Mouse (Mus musculus): ENCODE measurements at regions not wholly inside any gene's neighbourhood (a gene's known extent, or its start where the extent isn't known, plus 50 kb on each side); places are given as distances from the start of the nearest gene placed in this dataset.
"Not testable (repeated sequence)": the region's sequence is repeated elsewhere in the genome, so short reads cannot be mapped to it uniquely, and the experiment has no call there.

- H3K4me1 ChIP-seq (ENCODE audit: control insufficient read depth, insufficient read depth, low read length), result no peaks in the 10 kb centered on the region
- H3K4me2 ChIP-seq (ENCODE audit: low read depth, low read length), result no peak overlapping the region
- WGBS, result 71% methylated on average over 6 of the region's 6 CpGs
- no peak for ATAC-seq (replicated peaks; ENCODE audit: extremely low read depth, insufficient read depth, low FRiP score)
- no peak overlapping the region for H3K27ac ChIP-seq (ENCODE audit: low read length)
- no peak overlapping the region for H3K4me3 ChIP-seq (ENCODE audit: low read length)
- H3K27me3 ChIP-seq (ENCODE audit: control insufficient read depth, insufficient read depth, low read length), result no peaks in the 10 kb centered on the region
- H3K9me3 ChIP-seq (replicated peaks; ENCODE audit: control insufficient read depth, low read length), result no peaks in the 10 kb centered on the region
- H3K36me3 ChIP-seq (ENCODE audit: control insufficient read depth, insufficient read depth), result no peaks in the 10 kb centered on the region
- no peak overlapping the region for H3K9ac ChIP-seq (ENCODE audit: low read length)
Measured at GRCm38 (mm10) chr7:73251187-73251740, 124.0 kb upstream of the Rgma start.

DNA sequence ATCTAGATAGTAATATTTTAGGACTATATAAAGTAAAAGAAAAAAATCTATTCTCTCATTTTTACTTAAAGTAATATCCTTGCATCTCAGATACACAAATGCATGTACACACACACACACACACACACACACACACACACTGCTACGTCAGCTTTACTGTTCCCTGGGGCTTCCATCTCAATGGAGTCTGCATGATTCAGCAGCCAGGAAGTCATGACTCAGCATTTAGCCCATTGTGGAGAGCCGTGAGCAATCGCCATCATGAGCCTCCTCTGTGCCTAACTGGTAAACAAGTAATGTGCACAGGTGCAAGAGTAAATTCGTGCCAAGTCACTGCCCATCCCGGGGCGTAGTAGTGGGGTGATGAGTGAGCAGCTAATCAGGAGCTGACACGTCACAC lies 120.3 kb upstream of the Rgma start:
- WGBS, result 72% methylated on average over 4 of the region's 7 CpGs
- not testable (repeated sequence) for H3K27me3 ChIP-seq (ENCODE audit: control insufficient read depth, insufficient read depth, low read length); H3K9me3 ChIP-seq (replicated peaks; ENCODE audit: control insufficient read depth, low read length); H3K4me1 ChIP-seq (ENCODE audit: control insufficient read depth, insufficient read depth, low read length); H3K9ac ChIP-seq (ENCODE audit: low read length); H3K4me2 ChIP-seq (ENCODE audit: low read depth, low read length); ATAC-seq (replicated peaks; ENCODE audit: extremely low read depth, insufficient read depth, low FRiP score); H3K4me3 ChIP-seq (ENCODE audit: low read length); H3K36me3 ChIP-seq (ENCODE audit: control insufficient read depth, insufficient read depth); H3K27ac ChIP-seq (ENCODE audit: low read length)

- no peak overlapping the region for H3K4me3 ChIP-seq (ENCODE audit: low read length)
- no peak overlapping the region for H3K27ac ChIP-seq (ENCODE audit: low read length)
- no peaks in the 10 kb centered on the region for H3K4me1 ChIP-seq (ENCODE audit: control insufficient read depth, insufficient read depth, low read length)
- no peak for ATAC-seq (replicated peaks; ENCODE audit: extremely low read depth, insufficient read depth, low FRiP score)
- H3K27me3 ChIP-seq (ENCODE audit: control insufficient read depth, insufficient read depth, low read length), result no peaks in the 10 kb centered on the region
- no peak overlapping the region for H3K4me2 ChIP-seq (ENCODE audit: low read depth, low read length)
- H3K9me3 ChIP-seq (replicated peaks; ENCODE audit: control insufficient read depth, low read length), result no peaks in the 10 kb centered on the region
- no peaks in the 10 kb centered on the region for H3K36me3 ChIP-seq (ENCODE audit: control insufficient read depth, insufficient read depth)
- no peak overlapping the region for H3K9ac ChIP-seq (ENCODE audit: low read length)
- 58% methylated on average over 4 of the region's 4 CpGs for WGBS
Measured at GRCm38 (mm10) chr7:73260140-73260539, 115.2 kb upstream of the Rgma start.

- no peak for ATAC-seq (replicated peaks; ENCODE audit: extremely low read depth, insufficient read depth, low FRiP score)
- H3K27ac ChIP-seq (ENCODE audit: low read length), result no peak overlapping the region
- no peak overlapping the region for H3K4me2 ChIP-seq (ENCODE audit: low read depth, low read length)
- WGBS, result 75% methylated on average over 5 of the region's 5 CpGs
- H3K4me3 ChIP-seq (ENCODE audit: low read length), result no peak overlapping the region
- H3K27me3 ChIP-seq (ENCODE audit: control insufficient read depth, insufficient read depth, low read length), result no peaks in the 10 kb centered on the region
- no peaks in the 10 kb centered on the region for H3K9me3 ChIP-seq (replicated peaks; ENCODE audit: control insufficient read depth, low read length)
- no peak overlapping the region for H3K9ac ChIP-seq (ENCODE audit: low read length)
- no peaks in the 10 kb centered on the region for H3K36me3 ChIP-seq (ENCODE audit: control insufficient read depth, insufficient read depth)
- H3K4me1 ChIP-seq (ENCODE audit: control insufficient read depth, insufficient read depth, low read length), result no peaks in the 10 kb centered on the region
Measured at GRCm38 (mm10) chr7:73261750-73262149, 113.6 kb upstream of the Rgma start.

DNA sequence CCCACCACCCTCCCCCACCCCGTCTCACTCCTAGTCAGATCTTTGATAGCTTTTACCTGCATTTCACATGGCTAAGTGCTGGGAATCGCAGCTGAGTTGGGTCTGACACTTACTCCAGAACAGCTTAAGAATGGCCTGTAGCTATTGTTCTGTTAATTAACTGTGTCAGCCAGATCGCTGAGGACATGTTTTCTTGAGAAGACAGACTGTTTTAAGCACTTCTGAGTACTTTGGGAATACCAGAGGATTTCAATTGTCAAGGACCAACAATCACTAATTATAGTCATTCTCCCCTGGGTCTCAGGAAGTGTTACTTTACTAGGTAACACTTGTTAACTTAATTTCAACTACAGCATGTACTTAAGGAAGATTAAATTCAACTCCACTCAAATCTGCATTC lies 112.8 kb upstream of the Rgma start:
- no peak for ATAC-seq (replicated peaks; ENCODE audit: extremely low read depth, insufficient read depth, low FRiP score)
- H3K9ac ChIP-seq (ENCODE audit: low read length), result no peak overlapping the region
- no peak overlapping the region for H3K4me3 ChIP-seq (ENCODE audit: low read length)
- WGBS, result 53% methylated on average over 3 of the region's 3 CpGs
- H3K27me3 ChIP-seq (ENCODE audit: control insufficient read depth, insufficient read depth, low read length), result no peaks in the 10 kb centered on the region
- no peaks in the 10 kb centered on the region for H3K9me3 ChIP-seq (replicated peaks; ENCODE audit: control insufficient read depth, low read length)
- H3K36me3 ChIP-seq (ENCODE audit: control insufficient read depth, insufficient read depth), result no peaks in the 10 kb centered on the region
- H3K4me2 ChIP-seq (ENCODE audit: low read depth, low read length), result no peak overlapping the region
- no peaks in the 10 kb centered on the region for H3K4me1 ChIP-seq (ENCODE audit: control insufficient read depth, insufficient read depth, low read length)
- no peak overlapping the region for H3K27ac ChIP-seq (ENCODE audit: low read length)

DNA sequence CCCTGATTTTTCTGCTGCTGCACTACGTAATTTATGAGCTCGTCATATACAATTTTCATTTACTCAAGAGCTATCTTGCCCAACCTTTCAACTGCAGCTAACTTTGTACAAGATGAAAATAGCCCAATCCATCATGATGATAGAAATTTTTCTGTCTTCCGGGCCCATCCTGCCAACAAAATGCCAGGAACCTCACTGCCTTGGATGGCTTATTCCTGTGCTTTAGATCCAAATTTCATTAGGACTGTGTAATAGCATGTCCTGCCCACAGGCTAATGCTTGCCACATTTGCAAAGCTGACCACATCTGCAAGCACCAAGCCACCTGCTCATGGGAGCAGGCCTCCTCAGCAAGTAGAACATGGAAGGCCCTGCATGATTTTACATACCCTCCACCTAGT lies 105.7 kb upstream of the Rgma start:
- no peak overlapping the region for H3K4me3 ChIP-seq (ENCODE audit: low read length)
- no peaks in the 10 kb centered on the region for H3K9me3 ChIP-seq (replicated peaks; ENCODE audit: control insufficient read depth, low read length)
- H3K27ac ChIP-seq (ENCODE audit: low read length), result no peak overlapping the region
- H3K4me1 ChIP-seq (ENCODE audit: control insufficient read depth, insufficient read depth, low read length), result no peaks in the 10 kb centered on the region
- no peaks in the 10 kb centered on the region for H3K27me3 ChIP-seq (ENCODE audit: control insufficient read depth, insufficient read depth, low read length)
- no peak for ATAC-seq (replicated peaks; ENCODE audit: extremely low read depth, insufficient read depth, low FRiP score)
- H3K4me2 ChIP-seq (ENCODE audit: low read depth, low read length), result no peak overlapping the region
- no peaks in the 10 kb centered on the region for H3K36me3 ChIP-seq (ENCODE audit: control insufficient read depth, insufficient read depth)
- H3K9ac ChIP-seq (ENCODE audit: low read length), result no peak overlapping the region
- WGBS, result 86% methylated on average over 3 of the region's 3 CpGs

GRCm38 (mm10) chr7:73272787-73273186 lies 102.5 kb upstream of the Rgma start:
- ATAC-seq (replicated peaks; ENCODE audit: extremely low read depth, insufficient read depth, low FRiP score), result no peak
- Histone ChIP-seq H3K27ac (ENCODE audit: low read length) (no peak overlapping the region), H3K9ac (ENCODE audit: low read length) (no peak overlapping the region), H3K9me3 (replicated peaks; ENCODE audit: control insufficient read depth, low read length) (no peaks in the 10 kb centered on the region), H3K36me3 (ENCODE audit: control insufficient read depth, insufficient read depth) (no peaks in the 10 kb centered on the region), H3K27me3 (ENCODE audit: control insufficient read depth, insufficient read depth, low read length) (no peaks in the 10 kb centered on the region), H3K4me3 (ENCODE audit: low read length) (no peak overlapping the region), H3K4me1 (ENCODE audit: control insufficient read depth, insufficient read depth, low read length) (no peaks in the 10 kb centered on the region), H3K4me2 (ENCODE audit: low read depth, low read length) (no peak overlapping the region)
- 85% methylated on average over 1 of the region's 1 CpGs for WGBS

GRCm38 (mm10) chr7:73275814-73276271 lies 99.5 kb upstream of the Rgma start:
- no peaks in the 10 kb centered on the region for H3K27me3 ChIP-seq (ENCODE audit: control insufficient read depth, insufficient read depth, low read length)
- H3K36me3 ChIP-seq (ENCODE audit: control insufficient read depth, insufficient read depth), result no peaks in the 10 kb centered on the region
- WGBS, result 47% methylated on average over 9 of the region's 9 CpGs
- H3K4me1 ChIP-seq (ENCODE audit: control insufficient read depth, insufficient read depth, low read length), result no peaks in the 10 kb centered on the region
- H3K27ac ChIP-seq (ENCODE audit: low read length), result no peak overlapping the region
- 0 out of 2 replicates have a peak, but pooled peaks cover 3% of the 10 kb centered on the region for H3K9me3 ChIP-seq (replicated peaks; ENCODE audit: control insufficient read depth, low read length)
- ATAC-seq (replicated peaks; ENCODE audit: extremely low read depth, insufficient read depth, low FRiP score), result no peak
- no peak overlapping the region for H3K4me2 ChIP-seq (ENCODE audit: low read depth, low read length)
- no peak overlapping the region for H3K4me3 ChIP-seq (ENCODE audit: low read length)
- no peak overlapping the region for H3K9ac ChIP-seq (ENCODE audit: low read length)

DNA sequence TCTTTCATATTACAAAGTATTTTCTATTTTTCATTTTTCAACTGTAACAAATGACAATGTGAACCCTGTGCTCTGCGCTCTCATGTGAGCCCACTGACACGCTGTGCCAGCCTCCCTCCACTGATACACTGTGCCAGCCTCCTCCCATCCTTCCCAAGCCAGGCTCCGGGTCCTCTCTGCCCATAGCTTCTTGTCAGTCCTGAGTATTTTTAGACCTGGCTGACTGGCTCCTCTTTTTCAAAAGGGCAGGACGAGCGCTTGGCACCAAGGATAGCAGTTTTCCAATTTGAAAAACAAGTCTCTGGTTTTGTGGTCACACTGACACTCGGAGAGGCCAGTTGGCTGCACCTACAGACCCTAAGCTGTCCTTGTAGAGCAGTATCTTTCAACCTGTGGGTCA lies 96.7 kb upstream of the Rgma start:
- Histone ChIP-seq H3K9ac (ENCODE audit: low read length) (no peak overlapping the region), H3K27ac (ENCODE audit: low read length) (no peak overlapping the region), H3K4me2 (ENCODE audit: low read depth, low read length) (no peak overlapping the region), H3K4me1 (ENCODE audit: control insufficient read depth, insufficient read depth, low read length) (no peaks in the 10 kb centered on the region), H3K4me3 (ENCODE audit: low read length) (no peak overlapping the region), H3K27me3 (ENCODE audit: control insufficient read depth, insufficient read depth, low read length) (no peaks in the 10 kb centered on the region), H3K36me3 (ENCODE audit: control insufficient read depth, insufficient read depth) (no peaks in the 10 kb centered on the region), H3K9me3 (replicated peaks; ENCODE audit: control insufficient read depth, low read length) (0 out of 2 replicates have a peak, but pooled peaks cover 3% of the 10 kb centered on the region)
- ATAC-seq (replicated peaks; ENCODE audit: extremely low read depth, insufficient read depth, low FRiP score), result no peak
- WGBS, result 59% methylated on average over 6 of the region's 6 CpGs
